10 mouse cellular contexts compared by ENCODE assay signal in the genomic region with DNA sequence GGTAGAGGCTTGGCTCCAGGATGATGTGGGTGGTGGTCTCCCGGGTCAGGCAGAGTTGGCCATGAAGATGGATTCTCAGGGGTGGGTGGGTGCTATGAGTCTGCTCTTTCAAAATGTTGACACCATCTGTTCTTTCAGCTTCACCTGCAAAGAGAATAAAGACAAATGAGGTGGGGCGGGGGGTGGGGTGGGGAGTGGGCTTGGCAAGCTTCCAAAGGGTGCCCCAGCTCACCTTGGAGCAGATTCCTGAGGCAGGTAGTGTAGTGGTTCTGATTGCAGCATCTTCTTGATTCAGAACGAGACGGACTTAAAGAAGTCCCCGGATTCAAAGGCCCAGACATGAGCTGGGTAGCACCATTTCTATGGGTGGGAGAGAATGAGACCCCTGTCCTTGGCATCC. TPM values are rescaled to one million over a fixed set of nuclear protein-coding genes. Genes with fewer than 3 reads are reported as not detected.
DNase-seq lines count a peak whose midpoint lies in the region; ATAC-seq and TF ChIP-seq lines count a peak whose summit lies in the region.
"Had no signal": no experiment of that assay in that cellular context is flagged by ENCODE, and none has a peak within 500 bp of the region (broad histone marks: within the 10 kb centered on the region; RNA-seq: fewer than 3 reads in every experiment).

No protein-coding gene starts in this region.

- TF ChIP-seq POLR2A in embryonic fibroblast, embryonic 13.5 days (IDR thresholded peaks at IDR 0.05; ENCODE audit: low read depth, low read length): no peak; the same call in 1 of the 2 replicates

- peak overlapping the region; percentile 59 for H3K4me2 ChIP-seq in heart, embryonic 16.5 days (ENCODE audit: low read depth, low read length)
- peak overlapping the region; percentile 0; the same call in 1 of the 2 replicates for H3K4me2 ChIP-seq in liver, embryonic 15.5 days

- no peak for ATAC-seq in heart, embryonic 16.5 days (replicated peaks; ENCODE audit: extremely low read depth, insufficient read depth, low FRiP score)
- no peak for ATAC-seq in liver, embryonic 15.5 days (ENCODE audit: insufficient read depth)

- intact Hi-C loops in heart, postnatal 14 days (cut with DNase I): no loop called here

- H3K27ac ChIP-seq in heart, embryonic 16.5 days (ENCODE audit: low read length): peak overlapping the region; percentile 91
- peak overlapping the region; percentile 89 for H3K27ac ChIP-seq in embryonic facial prominence, embryonic 10.5 days (replicated peaks)
- H3K27ac ChIP-seq in embryonic fibroblast, embryonic 13.5 days (ENCODE audit: insufficient read depth, low read length): 0 out of 2 replicates have a peak overlapping the region, but pooled peaks have one; percentile 57
- H3K27ac ChIP-seq in liver, embryonic 15.5 days (replicated peaks): 0 out of 2 replicates have a peak overlapping the region, but pooled peaks have one; percentile 70
- H3K27ac ChIP-seq: macrophage had no signal

- no peaks in the 10 kb centered on the region for H3K27me3 ChIP-seq in heart, embryonic 16.5 days (ENCODE audit: control insufficient read depth, insufficient read depth, low read length)
- no peaks in the 10 kb centered on the region for H3K27me3 ChIP-seq in embryonic facial prominence, embryonic 10.5 days (replicated peaks; ENCODE audit: low read depth, poor library complexity, severe bottlenecking)
- peaks cover 14% of the 10 kb centered on the region for H3K27me3 ChIP-seq in liver, embryonic 15.5 days

- no peak for TF ChIP-seq CTCF in embryonic fibroblast, embryonic 13.5 days (IDR thresholded peaks at IDR 0.05; ENCODE audit: borderline replicate concordance, insufficient read depth, low read length)

- DNase-seq in heart, postnatal 14 days: no peak
- DNase-seq in embryonic facial prominence, embryonic 10.5 days (ENCODE audit: low spot score): no peak
- DNase-seq in gastrocnemius, postnatal 4 days (ENCODE audit: low spot score in 2 of 2): no peak
- no peak for DNase-seq in ovary, postnatal 36 days (ENCODE audit: low spot score)
- DNase-seq in urinary bladder, postnatal 25 days (ENCODE audit: low spot score): no peak
- DNase-seq: kidney, adult 11 months had no signal

- peaks cover 55% of the 10 kb centered on the region for H3K4me1 ChIP-seq in heart, embryonic 16.5 days (ENCODE audit: control insufficient read depth, insufficient read depth, low read length)
- peaks cover 92% of the 10 kb centered on the region for H3K4me1 ChIP-seq in embryonic facial prominence, embryonic 10.5 days
- H3K4me1 ChIP-seq in embryonic fibroblast, embryonic 13.5 days (ENCODE audit: control insufficient read depth, insufficient read depth, low read length): no peaks in the 10 kb centered on the region; the same call in 1 of the 2 replicates
- peaks cover 27% of the 10 kb centered on the region for H3K4me1 ChIP-seq in liver, embryonic 15.5 days (replicated peaks)

- 55% methylated on average over 5 of the region's 5 CpGs for WGBS in heart, embryonic 16.5 days
- 89% methylated on average over 5 of the region's 5 CpGs for WGBS in embryonic facial prominence, embryonic 10.5 days
- WGBS in liver, embryonic 15.5 days (ENCODE audit: insufficient replicate concordance): 58% methylated on average over 5 of the region's 5 CpGs

- H3K36me3 ChIP-seq in heart, embryonic 16.5 days (ENCODE audit: control insufficient read depth, insufficient read depth): no peaks in the 10 kb centered on the region
- peaks cover 11% of the 10 kb centered on the region; the same call in 1 of the 2 replicates for H3K36me3 ChIP-seq in embryonic facial prominence, embryonic 10.5 days (replicated peaks)
- H3K36me3 ChIP-seq in liver, embryonic 15.5 days (replicated peaks): no peaks in the 10 kb centered on the region

- H3K9me3 ChIP-seq in heart, embryonic 16.5 days (replicated peaks; ENCODE audit: control insufficient read depth, low read length): peaks cover 10% of the 10 kb centered on the region
- H3K9me3 ChIP-seq in embryonic facial prominence, embryonic 10.5 days: peaks cover 20% of the 10 kb centered on the region
- H3K9me3 ChIP-seq in liver, embryonic 15.5 days (replicated peaks): no peaks in the 10 kb centered on the region

- peak overlapping the region; percentile 80 for H3K9ac ChIP-seq in heart, embryonic 16.5 days (ENCODE audit: low read length)
- no peak overlapping the region for H3K9ac ChIP-seq in liver, embryonic 15.5 days

- peak overlapping the region; percentile 58 for H3K4me3 ChIP-seq in heart, embryonic 16.5 days (ENCODE audit: low read length)
- H3K4me3 ChIP-seq in embryonic facial prominence, embryonic 10.5 days: peak overlapping the region; percentile 60
- H3K4me3 ChIP-seq in embryonic fibroblast, embryonic 13.5 days (ENCODE audit: insufficient read depth, low read length): peak overlapping the region; percentile 28
- peak overlapping the region; percentile 40; the same call in 1 of the 2 replicates for H3K4me3 ChIP-seq in liver, embryonic 15.5 days (replicated peaks)

RNA-seq across cellular contexts. Expression of gene Mrpl23, which starts 43.5 kb away (rescaled TPM):
- 14.2 and 20.0 TPM in 2 replicates for polyA plus RNA-seq in heart, embryonic 16.5 days (2015; fragmentation: Nextera tagmentation; extraction: Ambion mirVana)
- 1 to 10 TPM; 2.7 to 7.4 TPM for total RNA-seq in heart, postnatal 14 days (2021)
- polyA plus RNA-seq in embryonic facial prominence, embryonic 10.5 days (2016; fragmentation: Nextera tagmentation; extraction: Ambion mirVana): 18.1 and 22.4 TPM in 2 replicates
- 8.2 and 10.6 TPM in 2 replicates for polyA plus RNA-seq in embryonic fibroblast, embryonic 13.5 days (2011; ENCODE audit: insufficient read length, low read depth, missing spikeins)
- 9.8 and 11.9 TPM in 2 replicates for polyA plus RNA-seq in liver, embryonic 15.5 days (2015; fragmentation: Nextera tagmentation; extraction: Ambion mirVana)
- 1 to 10 TPM; 6.3 to 9.4 TPM for total RNA-seq in gastrocnemius, postnatal 4 days (2021)
